25 mouse cellular contexts compared by ENCODE assay signal in genomic region chr16:23256638-23257037, GRCm38 (mm10). TPM values are rescaled to one million over a fixed set of nuclear protein-coding genes. Genes with fewer than 3 reads are reported as not detected.
A peak's percentile ranks its signal among the peaks of the same experiment; 100 is the strongest.
DNase-seq lines count a peak whose midpoint lies in the region; ATAC-seq and TF ChIP-seq lines count a peak whose summit lies in the region.
"Had no signal": no experiment of that assay in that cellular context is flagged by ENCODE, and none has a peak within 500 bp of the region (broad histone marks: within the 10 kb centered on the region; RNA-seq: fewer than 3 reads in every experiment).

No protein-coding gene starts in this region.

- TF ChIP-seq POLR2A in thymus, adult 2 months (IDR thresholded peaks at IDR 0.05; ENCODE audit: control insufficient read depth, extremely low read depth, insufficient read depth, low read length, poor library complexity): no peak

- H3K36me3 ChIP-seq in heart, embryonic 14.5 days (ENCODE audit: control insufficient read depth, insufficient read depth, low read length): no peaks in the 10 kb centered on the region; the same call in 1 of the 2 replicates
- H3K36me3 ChIP-seq in midbrain, embryonic 10.5 days: no peaks in the 10 kb centered on the region
- 0 out of 2 replicates have a peak, but pooled peaks cover 8% of the 10 kb centered on the region for H3K36me3 ChIP-seq in midbrain, embryonic 13.5 days
- H3K36me3 ChIP-seq in thymus, adult 2 months (ENCODE audit: control insufficient read depth, insufficient read depth, low read length): no peaks in the 10 kb centered on the region
- no peaks in the 10 kb centered on the region for H3K36me3 ChIP-seq in neural tube, embryonic 15.5 days
- H3K36me3 ChIP-seq: intestine, embryonic 15.5 days; limb, embryonic 15.5 days; midbrain, embryonic 12.5 days had no signal

- WGBS in heart, embryonic 14.5 days: 46% methylated on average over 7 of the region's 7 CpGs
- WGBS in midbrain, embryonic 10.5 days: 60% methylated on average over 7 of the region's 7 CpGs
- WGBS in midbrain, embryonic 13.5 days: 61% methylated on average over 7 of the region's 7 CpGs
- 77% methylated on average over 7 of the region's 7 CpGs for WGBS in thymus, adult 2 months
- WGBS in neural tube, embryonic 15.5 days: 59% methylated on average over 7 of the region's 7 CpGs

- no peak overlapping the region for H3K4me3 ChIP-seq in heart, embryonic 14.5 days (ENCODE audit: control insufficient read depth in 1 of 2, insufficient read depth in 1 of 2, low read depth in 1 of 2, low read length in 2 of 2)
- H3K4me3 ChIP-seq in midbrain, embryonic 10.5 days: no peak overlapping the region
- H3K4me3 ChIP-seq in midbrain, embryonic 13.5 days (replicated peaks): no peak overlapping the region
- H3K4me3 ChIP-seq in thymus, adult 2 months (ENCODE audit: control insufficient read depth, insufficient read depth, low read length): no peak overlapping the region
- H3K4me3 ChIP-seq in neural tube, embryonic 15.5 days (replicated peaks): no peak overlapping the region
- H3K4me3 ChIP-seq: intestine, embryonic 15.5 days; left cerebral cortex, adult 2 months; limb, embryonic 15.5 days; midbrain, embryonic 12.5 days had no signal

- DNase-seq in heart, adult 9 months (ENCODE audit: low spot score in 2 of 2): no peak
- no peak for DNase-seq in midbrain, embryonic 10.5 days (ENCODE audit: low spot score)
- DNase-seq in thymus, postnatal 25 days: peak; percentile 32
- DNase-seq in thymus, adult 2 months: no peak
- no peak for DNase-seq in cerebellum, adult 9-11 months
- DNase-seq: adrenal gland, adult 8-10 months; B cell, adult 2 months; cerebellum, adult 2 months; cerebellum, postnatal 36 days; embryo, embryonic 11 days; heart, postnatal 4 days; kidney, adult 9 months; kidney, postnatal 4 days; right cerebral cortex, postnatal 25 days had no signal

- no peaks in the 10 kb centered on the region for H3K9me3 ChIP-seq in heart, embryonic 14.5 days (ENCODE audit: control insufficient read depth, low read length)
- no peaks in the 10 kb centered on the region for H3K9me3 ChIP-seq in midbrain, embryonic 10.5 days (replicated peaks)
- H3K9me3 ChIP-seq in midbrain, embryonic 13.5 days: no peaks in the 10 kb centered on the region
- H3K9me3 ChIP-seq in neural tube, embryonic 15.5 days (replicated peaks): no peaks in the 10 kb centered on the region
- H3K9me3 ChIP-seq: intestine, embryonic 15.5 days; limb, embryonic 15.5 days; midbrain, embryonic 12.5 days had no signal

- TF ChIP-seq CTCF in thymus, adult 2 months (IDR thresholded peaks at IDR 0.05; ENCODE audit: borderline replicate concordance, control insufficient read depth, extremely low read depth, insufficient read depth, low read length, poor library complexity): no peak

- H3K4me2 ChIP-seq in heart, embryonic 14.5 days (ENCODE audit: low read length): no peak overlapping the region
- no peak overlapping the region for H3K4me2 ChIP-seq in midbrain, embryonic 13.5 days (replicated peaks)
- no peak overlapping the region for H3K4me2 ChIP-seq in neural tube, embryonic 15.5 days
- H3K4me2 ChIP-seq: intestine, embryonic 15.5 days; limb, embryonic 15.5 days; midbrain, embryonic 12.5 days had no signal

- ATAC-seq in heart, embryonic 14.5 days (ENCODE audit: insufficient number of reproducible peaks, insufficient read depth, low FRiP score, low read depth): 0 out of 2 replicates have a peak, but pooled peaks have one; percentile 33
- no peak for ATAC-seq in midbrain, embryonic 13.5 days
- ATAC-seq in neural tube, embryonic 15.5 days (ENCODE audit: low FRiP score): peak; percentile 32; the same call in 1 of the 2 replicates
- ATAC-seq: forebrain, embryonic 14.5 days; hindbrain, embryonic 16.5 days; intestine, embryonic 15.5 days; lung, postnatal 0 days had no signal

- peaks cover 30% of the 10 kb centered on the region for H3K27me3 ChIP-seq in heart, embryonic 14.5 days (ENCODE audit: control insufficient read depth, insufficient read depth, low read length)
- peaks cover 44% of the 10 kb centered on the region for H3K27me3 ChIP-seq in midbrain, embryonic 10.5 days (ENCODE audit: low read depth, poor library complexity, severe bottlenecking)
- H3K27me3 ChIP-seq in midbrain, embryonic 13.5 days: 0 out of 2 replicates have a peak, but pooled peaks cover 5% of the 10 kb centered on the region
- no peaks in the 10 kb centered on the region for H3K27me3 ChIP-seq in thymus, adult 2 months (ENCODE audit: control insufficient read depth, insufficient read depth, low read length)
- H3K27me3 ChIP-seq in neural tube, embryonic 15.5 days (replicated peaks): no peaks in the 10 kb centered on the region
- H3K27me3 ChIP-seq: intestine, embryonic 15.5 days; limb, embryonic 15.5 days had no signal

- no peak overlapping the region for H3K27ac ChIP-seq in heart, embryonic 14.5 days (replicated peaks in 1 of 2; ENCODE audit: control insufficient read depth in 1 of 2, insufficient read depth in 1 of 2, low read depth in 2 of 2, low read length in 2 of 2)
- peak overlapping the region; percentile 70 for H3K27ac ChIP-seq in midbrain, embryonic 10.5 days (replicated peaks)
- no peak overlapping the region for H3K27ac ChIP-seq in midbrain, embryonic 13.5 days
- H3K27ac ChIP-seq in thymus, adult 2 months (ENCODE audit: control insufficient read depth, insufficient read depth, low read length): no peak overlapping the region
- no peak overlapping the region for H3K27ac ChIP-seq in neural tube, embryonic 15.5 days (replicated peaks)
- H3K27ac ChIP-seq: intestine, embryonic 15.5 days; left cerebral cortex, adult 2 months; limb, embryonic 15.5 days; liver, embryonic 14.5 days; midbrain, embryonic 12.5 days had no signal

- H3K9ac ChIP-seq in heart, embryonic 14.5 days (ENCODE audit: low read length): no peak overlapping the region
- no peak overlapping the region for H3K9ac ChIP-seq in midbrain, embryonic 13.5 days (replicated peaks)
- H3K9ac ChIP-seq in neural tube, embryonic 15.5 days (replicated peaks): no peak overlapping the region
- H3K9ac ChIP-seq: intestine, embryonic 15.5 days; limb, embryonic 15.5 days; liver, embryonic 14.5 days; midbrain, embryonic 12.5 days had no signal

- peaks cover 23 to 25% of the 10 kb centered on the region in 2 experiments for H3K4me1 ChIP-seq in heart, embryonic 14.5 days (ENCODE audit: control insufficient read depth in 2 of 2, insufficient read depth in 2 of 2, low read length in 2 of 2)
- peaks cover 64% of the 10 kb centered on the region for H3K4me1 ChIP-seq in midbrain, embryonic 10.5 days
- peaks cover 48% of the 10 kb centered on the region for H3K4me1 ChIP-seq in midbrain, embryonic 13.5 days (replicated peaks)
- H3K4me1 ChIP-seq in thymus, adult 2 months (replicated peaks; ENCODE audit: control insufficient read depth, insufficient read depth, low read length): peaks cover 24% of the 10 kb centered on the region
- H3K4me1 ChIP-seq in neural tube, embryonic 15.5 days: peaks cover 19% of the 10 kb centered on the region; the same call in 1 of the 2 replicates

RNA-seq across cellular contexts. Expression of gene St6gal1, which starts 32.1 kb away (rescaled TPM):
- polyA plus RNA-seq in heart, embryonic 14.5 days (2014; fragmentation: Nextera tagmentation; extraction: Ambion mirVana): 16.2 and 16.7 TPM in 2 replicates
- 17.5 and 23.4 TPM in 2 replicates for polyA plus RNA-seq in midbrain, embryonic 10.5 days (2016; fragmentation: Nextera tagmentation; extraction: Ambion mirVana)
- polyA plus RNA-seq in midbrain, embryonic 13.5 days (2015; fragmentation: Nextera tagmentation; extraction: Ambion mirVana): 43.1 and 44.5 TPM in 2 replicates
- 30.7 and 33.2 TPM in 2 replicates for polyA plus RNA-seq in thymus, adult 2 months (2012; rRNA removed)
- polyA plus RNA-seq in neural tube, embryonic 15.5 days (2015; fragmentation: Nextera tagmentation; extraction: Ambion mirVana): 19.3 and 21.1 TPM in 2 replicates
